Mouse (Mus musculus) E14TG2a.4 (cell line): ENCODE measurements around the gene Cntnap5a.

ENCODE experiments used
- CTCF ChIP-seq: conservative IDR thresholded peaks from 2 replicates; pipeline ENCODE4 v1.5.1; 2014; ENCODE audit warnings: low read length
- NANOG ChIP-seq: IDR thresholded peaks from 2 replicates; pipeline ENCODE4 v1.6.1; 2014; ENCODE audit warnings: borderline replicate concordance, low read length, mixed read lengths

DNA sequence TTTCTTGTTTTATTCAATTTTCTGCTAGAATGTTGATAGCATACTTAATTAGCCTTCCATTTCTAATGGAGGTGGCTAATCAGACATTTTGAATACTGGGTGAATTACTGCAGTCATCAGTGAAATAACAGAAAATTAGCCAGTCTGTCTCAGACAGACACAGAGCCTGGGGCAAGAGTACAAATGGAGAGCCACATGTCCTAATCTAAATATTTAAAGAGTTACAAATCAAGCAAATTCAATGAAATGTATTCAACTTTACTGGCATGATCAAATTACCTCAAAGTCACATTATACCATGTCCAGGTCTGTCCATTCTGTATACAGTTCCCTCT, 423.1 kb downstream of the Cntnap5a start:
- TF ChIP-seq CTCF (no peak), NANOG (no peak)
